Mouse (Mus musculus): ENCODE measurements around the gene Hspa1l. TPM values are rescaled to one million over a fixed set of nuclear protein-coding genes. Genes with fewer than 3 reads are reported as not detected.

Hspa1l gene
- polyA plus RNA-seq, 1 experiment from 2014 or later, result 0.66 TPM

DNA sequence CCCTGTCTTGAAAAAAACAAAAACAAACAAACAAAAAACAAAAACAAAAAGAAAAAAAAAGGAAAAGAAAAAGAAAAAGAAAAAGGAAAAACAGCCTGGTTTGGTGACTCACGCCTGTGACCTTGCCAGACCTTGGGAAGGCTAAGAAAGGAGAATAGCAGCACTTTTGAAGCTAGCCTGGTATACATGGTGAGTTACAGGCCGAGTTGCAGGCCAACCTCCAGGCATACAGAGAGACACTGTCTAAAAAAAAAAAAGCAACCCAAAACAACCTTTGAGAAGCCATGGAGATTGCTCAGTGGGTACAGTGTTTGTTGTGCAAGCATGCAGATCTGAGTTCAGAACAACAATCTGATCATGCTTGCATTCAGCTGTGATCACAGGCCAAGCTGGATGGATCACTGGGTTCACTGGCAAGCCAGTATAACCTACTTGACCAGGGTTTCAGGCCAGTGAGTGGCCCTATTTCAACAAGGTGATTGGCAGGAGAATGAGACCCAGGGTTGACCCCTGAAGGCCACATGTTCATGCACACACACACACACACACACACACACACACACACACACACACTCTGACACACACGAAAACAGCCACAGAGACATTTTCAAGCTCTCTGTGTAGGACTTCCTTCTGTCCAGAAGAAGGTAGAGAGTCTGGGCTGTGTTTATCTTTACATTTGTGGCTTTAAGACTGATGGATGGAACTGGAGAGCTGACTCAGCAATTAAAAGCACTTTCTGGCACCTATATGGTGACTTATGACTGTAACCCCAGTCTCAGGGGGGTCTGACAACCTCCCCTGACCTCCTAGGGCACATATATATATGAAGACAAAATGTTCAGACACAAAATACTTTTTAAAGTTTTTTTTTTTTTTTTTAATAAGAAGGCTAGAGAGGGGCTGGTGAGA, 3.3 kb downstream of the Hspa1l start:
- H3K4me1 ChIP-seq (replicated peaks; ENCODE audit: control insufficient read depth, insufficient read depth, low read length), result peaks cover 10% of the 10 kb centered on the region
- no peak overlapping the region for H3K4me3 ChIP-seq (ENCODE audit: low read depth, low read length)
- peaks cover 16% of the 10 kb centered on the region for H3K27me3 ChIP-seq (replicated peaks; ENCODE audit: control insufficient read depth, insufficient read depth, low read length)
- ATAC-seq (replicated peaks; ENCODE audit: low FRiP score) (no peak), DNase-seq (ENCODE audit: low spot score) (no peak)
- H3K36me3 ChIP-seq (ENCODE audit: control insufficient read depth, insufficient read depth, low read length), result no peaks in the 10 kb centered on the region
- 73% methylated on average over 3 of the region's 3 CpGs for WGBS
- H3K4me2 ChIP-seq, result no peak overlapping the region
- H3K9me3 ChIP-seq (ENCODE audit: control insufficient read depth, low read length), result no peaks in the 10 kb centered on the region
- no peak overlapping the region for H3K9ac ChIP-seq (ENCODE audit: low read depth, low read length)
- no peak overlapping the region for H3K27ac ChIP-seq (ENCODE audit: low read depth, low read length)

DNA sequence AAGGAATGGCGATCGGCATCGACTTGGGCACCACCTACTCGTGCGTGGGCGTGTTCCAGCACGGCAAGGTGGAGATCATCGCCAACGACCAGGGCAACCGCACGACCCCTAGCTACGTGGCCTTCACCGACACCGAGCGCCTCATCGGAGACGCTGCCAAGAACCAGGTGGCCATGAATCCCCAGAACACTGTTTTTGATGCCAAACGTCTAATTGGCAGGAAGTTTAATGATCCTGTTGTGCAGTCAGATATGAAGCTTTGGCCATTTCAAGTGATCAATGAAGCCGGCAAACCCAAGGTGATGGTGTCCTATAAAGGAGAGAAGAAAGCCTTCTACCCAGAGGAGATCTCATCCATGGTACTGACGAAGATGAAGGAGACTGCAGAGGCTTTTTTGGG, 4.5 kb downstream of the Hspa1l start:
- Histone ChIP-seq H3K4me2 (no peak overlapping the region), H3K9me3 (ENCODE audit: control insufficient read depth, low read length) (no peaks in the 10 kb centered on the region), H3K36me3 (ENCODE audit: control insufficient read depth, insufficient read depth, low read length) (no peaks in the 10 kb centered on the region), H3K27me3 (replicated peaks; ENCODE audit: control insufficient read depth, insufficient read depth, low read length) (peaks cover 16% of the 10 kb centered on the region), H3K4me1 (replicated peaks; ENCODE audit: control insufficient read depth, insufficient read depth, low read length) (peaks cover 12% of the 10 kb centered on the region), H3K27ac (ENCODE audit: low read depth, low read length) (no peak overlapping the region), H3K4me3 (ENCODE audit: low read depth, low read length) (no peak overlapping the region), H3K9ac (ENCODE audit: low read depth, low read length) (no peak overlapping the region)
- WGBS, result 91% methylated on average over 20 of the region's 20 CpGs
- DNase-seq (ENCODE audit: low spot score) (no peak), ATAC-seq (replicated peaks; ENCODE audit: low FRiP score) (no peak)

DNA sequence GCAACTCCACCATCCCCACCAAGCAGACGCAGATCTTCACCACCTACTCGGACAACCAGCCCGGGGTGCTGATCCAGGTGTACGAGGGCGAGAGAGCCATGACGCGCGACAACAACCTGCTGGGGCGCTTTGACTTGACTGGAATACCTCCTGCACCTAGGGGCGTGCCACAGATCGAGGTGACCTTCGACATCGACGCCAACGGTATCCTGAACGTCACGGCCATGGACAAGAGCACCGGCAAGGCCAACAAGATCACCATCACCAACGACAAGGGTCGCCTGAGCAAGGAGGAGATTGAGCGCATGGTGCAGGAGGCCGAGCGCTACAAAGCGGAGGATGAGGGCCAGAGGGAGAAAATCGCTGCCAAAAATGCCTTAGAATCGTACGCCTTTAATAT, 5.7 kb downstream of the Hspa1l start:
- Histone ChIP-seq H3K9ac (ENCODE audit: low read depth, low read length) (no peak overlapping the region), H3K4me1 (replicated peaks; ENCODE audit: control insufficient read depth, insufficient read depth, low read length) (peaks cover 10% of the 10 kb centered on the region), H3K27me3 (replicated peaks; ENCODE audit: control insufficient read depth, insufficient read depth, low read length) (peaks cover 8% of the 10 kb centered on the region), H3K36me3 (ENCODE audit: control insufficient read depth, insufficient read depth, low read length) (no peaks in the 10 kb centered on the region), H3K4me3 (ENCODE audit: low read depth, low read length) (no peak overlapping the region), H3K9me3 (ENCODE audit: control insufficient read depth, low read length) (no peaks in the 10 kb centered on the region), H3K27ac (ENCODE audit: low read depth, low read length) (no peak overlapping the region), H3K4me2 (no peak overlapping the region)
- WGBS, result 88% methylated on average over 27 of the region's 27 CpGs
- no peak for ATAC-seq (replicated peaks; ENCODE audit: low FRiP score)
- DNase-seq (ENCODE audit: low spot score), result no peak

DNA sequence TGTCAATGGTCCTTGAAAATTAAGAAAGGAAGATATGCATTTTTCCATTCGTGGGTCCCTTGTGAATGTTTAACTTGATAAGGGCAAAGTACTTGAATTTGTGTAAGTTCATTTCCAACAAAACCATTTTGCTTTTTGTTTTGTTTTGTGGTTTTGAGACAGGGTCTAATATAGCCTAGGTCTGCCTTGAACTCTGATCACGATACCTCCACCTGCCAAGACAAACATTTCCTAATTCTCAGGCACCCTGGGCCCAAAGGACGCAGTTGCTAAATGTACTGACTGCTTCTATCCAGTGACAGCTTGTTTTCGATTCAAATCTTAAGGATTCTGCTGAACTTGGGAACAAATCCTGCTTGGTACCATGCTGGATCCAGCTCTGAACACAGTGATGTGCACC, 7.1 kb downstream of the Hspa1l start:
- H3K4me3 ChIP-seq (ENCODE audit: low read depth, low read length), result no peak overlapping the region
- H3K27me3 ChIP-seq (replicated peaks; ENCODE audit: control insufficient read depth, insufficient read depth, low read length), result no peaks in the 10 kb centered on the region
- H3K4me2 ChIP-seq, result no peak overlapping the region
- H3K4me1 ChIP-seq (replicated peaks; ENCODE audit: control insufficient read depth, insufficient read depth, low read length), result peaks cover 10% of the 10 kb centered on the region
- no peak for DNase-seq (ENCODE audit: low spot score)
- H3K27ac ChIP-seq (ENCODE audit: low read depth, low read length), result no peak overlapping the region
- H3K9ac ChIP-seq (ENCODE audit: low read depth, low read length), result no peak overlapping the region
- no peaks in the 10 kb centered on the region for H3K9me3 ChIP-seq (ENCODE audit: control insufficient read depth, low read length)
- ATAC-seq (replicated peaks; ENCODE audit: low FRiP score), result no peak
- WGBS, result 87% methylated on average over 4 of the region's 4 CpGs
- H3K36me3 ChIP-seq (ENCODE audit: control insufficient read depth, insufficient read depth, low read length), result no peaks in the 10 kb centered on the region

DNA sequence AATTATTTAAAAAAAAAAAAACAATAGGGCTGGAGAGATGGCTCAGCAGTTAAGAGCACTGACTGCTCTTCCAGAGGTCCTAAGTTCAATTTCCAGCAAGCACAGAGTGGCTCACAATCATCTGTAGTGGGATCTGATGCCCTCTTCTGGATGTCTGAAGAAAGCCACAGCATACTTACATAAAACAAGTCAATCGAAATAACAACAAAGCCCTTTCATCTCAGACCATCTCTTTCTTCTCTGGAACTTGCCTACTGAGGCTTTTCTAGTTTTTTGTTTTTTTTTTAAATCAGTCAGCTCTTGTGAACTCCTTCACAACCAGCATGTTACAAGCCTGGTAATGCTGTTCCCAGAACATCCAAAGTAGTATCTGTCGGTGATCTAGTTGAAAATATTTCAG, 8.2 kb downstream of the Hspa1l start:
- Histone ChIP-seq H3K4me1 (replicated peaks; ENCODE audit: control insufficient read depth, insufficient read depth, low read length) (peaks cover 10% of the 10 kb centered on the region), H3K4me2 (peak overlapping the region; percentile 91), H3K9ac (ENCODE audit: low read depth, low read length) (peak overlapping the region; percentile 96), H3K9me3 (ENCODE audit: control insufficient read depth, low read length) (no peaks in the 10 kb centered on the region), H3K27me3 (replicated peaks; ENCODE audit: control insufficient read depth, insufficient read depth, low read length) (no peaks in the 10 kb centered on the region), H3K27ac (ENCODE audit: low read depth, low read length) (peak overlapping the region; percentile 98), H3K4me3 (ENCODE audit: low read depth, low read length) (peak overlapping the region; percentile 94), H3K36me3 (ENCODE audit: control insufficient read depth, insufficient read depth, low read length) (peaks cover 8% of the 10 kb centered on the region)
- DNase-seq (ENCODE audit: low spot score) (no peak), ATAC-seq (replicated peaks; ENCODE audit: low FRiP score) (no peak)
- 12% methylated on average over 2 of the region's 2 CpGs for WGBS

DNA sequence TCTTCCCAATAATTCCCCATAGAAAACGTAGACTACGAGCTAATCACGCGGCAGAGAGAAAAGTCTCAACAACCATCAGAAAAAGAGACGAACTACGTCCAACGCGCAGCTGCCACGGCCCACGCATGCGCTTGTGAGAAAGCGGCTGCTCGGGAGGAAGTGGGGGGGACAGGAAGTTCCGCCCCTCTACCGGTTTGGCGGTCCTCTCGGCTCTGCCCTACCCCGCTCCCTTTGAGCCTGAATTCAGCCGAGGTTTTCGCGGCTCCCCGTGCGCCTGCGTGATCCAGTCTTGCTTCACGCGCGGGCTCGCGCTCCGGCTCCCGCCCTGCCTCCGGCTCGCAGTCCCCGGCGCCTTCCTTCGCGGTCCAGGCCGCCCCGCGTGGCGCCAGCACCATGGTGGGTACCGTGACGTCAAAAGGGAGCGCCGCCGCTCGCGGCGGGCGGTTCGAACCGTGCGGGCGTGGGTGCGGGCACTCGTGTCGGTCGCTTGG, 9.2 kb downstream of the Hspa1l start, which contains the start of gene Lsm2:
Gene Lsm2, plus strand, starts transcription at position 173 of the 491 bp plus-strand sequence.
- peak within 1 kb of the TSS; percentile 91 for H3K4me2 ChIP-seq
- H3K36me3 ChIP-seq (ENCODE audit: control insufficient read depth, insufficient read depth, low read length), result peaks cover 14% of the 10 kb centered on the region
- H3K27ac ChIP-seq (ENCODE audit: low read depth, low read length), result peak within 1 kb of the TSS; percentile 98
- peak within 1 kb of the TSS; percentile 96 for H3K9ac ChIP-seq (ENCODE audit: low read depth, low read length)
- no peaks in the 10 kb centered on the region for H3K27me3 ChIP-seq (replicated peaks; ENCODE audit: control insufficient read depth, insufficient read depth, low read length)
- DNase-seq (ENCODE audit: low spot score), result peak; percentile 94
- peak; percentile 93 for ATAC-seq (replicated peaks; ENCODE audit: low FRiP score)
- H3K4me1 ChIP-seq (replicated peaks; ENCODE audit: control insufficient read depth, insufficient read depth, low read length), result peaks cover 10% of the 10 kb centered on the region
- no peaks in the 10 kb centered on the region for H3K9me3 ChIP-seq (ENCODE audit: control insufficient read depth, low read length)
- H3K4me3 ChIP-seq (ENCODE audit: low read depth, low read length), result peak within 1 kb of the TSS; percentile 94
- under 1% methylated on average over 58 of the region's 58 CpGs for WGBS

DNA sequence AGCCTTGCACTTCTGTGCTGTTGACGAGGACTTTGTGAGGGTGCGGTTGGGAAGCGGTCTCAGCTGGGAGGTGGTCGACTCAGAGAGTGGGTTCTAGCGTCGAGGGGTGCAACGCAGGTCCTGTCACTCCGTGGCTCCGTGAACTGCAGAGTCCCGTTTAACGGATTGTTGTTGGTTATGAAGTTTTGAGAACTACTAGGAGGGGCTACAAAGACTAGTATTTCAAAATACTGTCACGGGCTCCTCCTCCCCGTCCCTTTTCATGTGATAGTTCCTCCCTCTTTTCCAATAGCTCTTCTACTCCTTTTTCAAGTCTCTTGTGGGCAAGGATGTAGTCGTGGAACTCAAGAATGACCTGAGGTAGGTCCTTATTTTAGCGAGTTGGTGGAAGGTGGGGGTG, 9.8 kb downstream of the Hspa1l start:
- Histone ChIP-seq H3K4me3 (ENCODE audit: low read depth, low read length) (peak overlapping the region; percentile 94), H3K4me1 (replicated peaks; ENCODE audit: control insufficient read depth, insufficient read depth, low read length) (peaks cover 10% of the 10 kb centered on the region), H3K36me3 (ENCODE audit: control insufficient read depth, insufficient read depth, low read length) (peaks cover 14% of the 10 kb centered on the region), H3K4me2 (peak overlapping the region; percentile 91), H3K9ac (ENCODE audit: low read depth, low read length) (peak overlapping the region; percentile 96), H3K27me3 (replicated peaks; ENCODE audit: control insufficient read depth, insufficient read depth, low read length) (no peaks in the 10 kb centered on the region), H3K27ac (ENCODE audit: low read depth, low read length) (peak overlapping the region; percentile 98), H3K9me3 (ENCODE audit: control insufficient read depth, low read length) (no peaks in the 10 kb centered on the region)
- 0% methylated on average over 15 of the region's 15 CpGs for WGBS
- ATAC-seq (replicated peaks; ENCODE audit: low FRiP score) (no peak; the same call in none of the 2 replicates), DNase-seq (ENCODE audit: low spot score) (no peak)

DNA sequence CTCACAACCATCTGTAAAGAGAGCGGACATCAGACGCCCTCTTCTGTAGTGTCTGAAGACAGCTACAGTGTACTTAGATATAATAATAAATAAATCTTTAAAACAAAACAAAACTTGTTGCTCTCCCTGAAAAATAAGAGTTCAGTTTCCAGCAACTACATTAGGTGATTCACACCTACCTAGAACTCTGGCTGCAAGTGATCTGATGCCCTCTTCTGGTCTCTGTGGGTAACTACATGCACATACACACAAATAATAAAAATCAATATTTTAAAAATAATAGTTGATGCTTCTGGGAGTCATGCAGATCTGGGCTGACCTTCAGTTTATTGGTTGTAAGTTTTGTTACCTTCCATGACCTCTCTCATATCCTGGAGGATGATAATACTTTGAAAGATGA, 11.7 kb downstream of the Hspa1l start:
- 68% methylated on average over 2 of the region's 2 CpGs for WGBS
- Histone ChIP-seq H3K4me1 (replicated peaks; ENCODE audit: control insufficient read depth, insufficient read depth, low read length) (peaks cover 10% of the 10 kb centered on the region), H3K27ac (ENCODE audit: low read depth, low read length) (no peak overlapping the region), H3K4me3 (ENCODE audit: low read depth, low read length) (no peak overlapping the region), H3K36me3 (ENCODE audit: control insufficient read depth, insufficient read depth, low read length) (peaks cover 16% of the 10 kb centered on the region), H3K27me3 (replicated peaks; ENCODE audit: control insufficient read depth, insufficient read depth, low read length) (no peaks in the 10 kb centered on the region), H3K9ac (ENCODE audit: low read depth, low read length) (no peak overlapping the region), H3K4me2 (no peak overlapping the region), H3K9me3 (ENCODE audit: control insufficient read depth, low read length) (no peaks in the 10 kb centered on the region)
- ATAC-seq (replicated peaks; ENCODE audit: low FRiP score) (no peak), DNase-seq (ENCODE audit: low spot score) (no peak)

DNA sequence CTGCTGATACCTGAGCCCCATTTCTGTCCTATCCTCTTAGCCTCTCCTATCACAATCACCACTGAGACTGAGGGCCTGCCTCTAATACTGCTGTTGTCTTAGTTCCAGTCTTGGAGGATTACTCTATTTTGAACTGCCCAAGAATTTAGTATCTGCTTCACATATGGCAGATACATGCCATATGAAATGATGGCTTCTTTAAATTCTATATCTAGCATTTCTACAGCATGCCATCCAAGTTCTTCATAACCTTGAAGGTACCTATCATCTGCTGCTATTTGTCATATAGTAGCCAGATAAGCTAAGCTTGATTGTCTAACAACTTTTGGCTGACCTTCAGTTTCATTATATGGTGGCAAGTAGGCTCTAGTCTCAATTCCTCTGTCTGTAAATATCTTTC, 22.2 kb downstream of the Hspa1l start:
- peaks cover 27% of the 10 kb centered on the region for H3K36me3 ChIP-seq (ENCODE audit: control insufficient read depth, insufficient read depth, low read length)
- H3K27me3 ChIP-seq (replicated peaks; ENCODE audit: control insufficient read depth, insufficient read depth, low read length), result no peaks in the 10 kb centered on the region
- ATAC-seq (replicated peaks; ENCODE audit: low FRiP score), result no peak

More for the DNA sequence above, 22.2 kb downstream of the Hspa1l start:
- H3K4me3 ChIP-seq (ENCODE audit: low read depth, low read length), result no peak overlapping the region
- no peak overlapping the region for H3K27ac ChIP-seq (ENCODE audit: low read depth, low read length)
- H3K4me2 ChIP-seq, result no peak overlapping the region
- no peak for DNase-seq (ENCODE audit: low spot score)
- no peak overlapping the region for H3K9ac ChIP-seq (ENCODE audit: low read depth, low read length)
- H3K9me3 ChIP-seq (ENCODE audit: control insufficient read depth, low read length), result no peaks in the 10 kb centered on the region
- H3K4me1 ChIP-seq (replicated peaks; ENCODE audit: control insufficient read depth, insufficient read depth, low read length), result peaks cover 28% of the 10 kb centered on the region

Measured in liver, embryonic 11.5 days (tissue).